Mouse (Mus musculus): Measurements from ENCODE around the gene Zfp36l2.
"Not testable (repeated sequence)": the region's sequence is repeated elsewhere in the genome, so short reads cannot be mapped to it uniquely, and the experiment has no call there.

Gene Zfp36l2

DNA sequence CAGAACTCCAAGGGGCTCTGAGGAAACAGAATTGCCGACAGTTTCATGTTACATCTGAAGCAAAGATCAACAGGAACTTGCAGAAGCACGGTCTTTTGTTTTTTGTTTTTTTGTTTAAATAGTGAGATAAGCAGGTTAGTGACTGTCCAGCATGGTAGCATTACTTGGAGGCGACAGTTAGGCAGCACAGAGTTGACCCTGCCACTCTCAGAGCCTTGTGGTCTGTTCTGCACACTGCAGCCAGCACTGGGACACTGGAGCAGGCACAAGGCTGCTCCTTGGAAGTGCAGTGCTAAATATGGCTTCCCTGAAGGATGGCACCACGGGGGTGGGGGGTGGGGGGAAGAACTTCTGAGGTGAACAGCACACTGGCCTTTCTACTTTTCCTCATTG, 7.3 kb upstream of the Zfp36l2 start:
- no peak for DNase-seq (ENCODE audit: low spot score in 2 of 2)

GRCm38 (mm10) chr17:84194282-84195002, 6.7 kb upstream of the Zfp36l2 start:
- no peak for DNase-seq (ENCODE audit: low spot score in 2 of 2)

DNA sequence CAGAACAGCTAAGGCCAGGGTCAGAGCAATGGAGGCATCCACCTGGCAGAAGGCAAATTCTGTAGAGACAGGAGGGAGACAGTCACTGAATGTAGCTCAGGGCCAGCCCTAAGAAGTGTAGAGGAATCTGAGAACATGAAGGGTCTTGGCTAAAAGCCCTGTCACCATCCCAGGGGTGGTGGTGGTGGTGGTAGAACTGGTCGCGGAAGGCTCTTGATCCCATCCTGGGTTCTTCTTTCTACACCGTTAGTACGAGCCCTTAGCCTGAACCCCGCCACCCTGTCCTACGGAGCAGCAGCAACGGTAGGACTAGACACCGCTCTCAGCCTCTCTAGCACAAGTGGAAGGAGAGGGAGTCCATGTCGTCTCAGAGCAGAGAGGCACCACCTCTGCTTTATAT, 5.7 kb upstream of the Zfp36l2 start:
- DNase-seq (ENCODE audit: low spot score in 2 of 2), result no peak

DNA sequence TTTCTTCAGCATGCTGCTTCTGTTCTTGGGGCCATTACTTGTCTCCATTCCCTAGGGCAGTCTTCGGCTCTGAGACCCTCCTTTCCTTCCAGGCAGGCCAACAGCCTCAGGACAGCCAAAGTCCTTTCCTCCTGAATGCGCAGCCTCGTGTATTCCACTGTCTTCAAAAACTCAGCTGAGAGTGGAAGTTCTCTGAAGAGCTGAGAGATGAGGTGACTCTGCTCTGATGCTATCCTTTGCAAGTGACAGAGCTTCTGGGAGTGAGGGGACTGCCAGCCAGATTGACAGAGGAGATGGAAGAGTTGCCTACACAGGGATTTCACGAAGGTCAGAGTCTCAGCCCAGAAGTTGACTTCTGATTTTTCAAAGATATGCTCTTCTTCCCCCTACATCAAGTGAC, 4.2 kb upstream of the Zfp36l2 start:
- no peak for DNase-seq (ENCODE audit: low spot score in 2 of 2)

DNA sequence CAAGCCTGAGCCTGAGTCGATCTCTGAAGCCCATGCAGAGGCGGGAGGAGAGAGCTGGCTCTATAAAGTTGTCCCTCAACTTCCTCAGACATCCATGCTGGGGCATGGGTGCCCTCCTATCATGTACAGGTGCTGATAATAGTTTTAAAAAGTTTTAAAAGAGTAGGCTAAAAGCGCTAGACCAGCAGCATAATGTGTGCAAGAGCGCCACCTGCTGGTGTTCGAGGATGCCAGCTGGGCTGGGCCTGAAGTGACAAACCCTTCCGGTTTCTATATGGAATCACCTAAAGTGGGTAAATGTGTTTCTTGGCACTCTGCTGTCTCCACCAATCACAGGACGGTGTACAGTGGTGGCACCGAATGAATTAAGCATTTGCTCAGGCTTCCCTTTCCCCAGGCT, 3.1 kb upstream of the Zfp36l2 start:
- peak; percentile 84 to 89 for DNase-seq (ENCODE audit: low spot score in 2 of 2)

DNA sequence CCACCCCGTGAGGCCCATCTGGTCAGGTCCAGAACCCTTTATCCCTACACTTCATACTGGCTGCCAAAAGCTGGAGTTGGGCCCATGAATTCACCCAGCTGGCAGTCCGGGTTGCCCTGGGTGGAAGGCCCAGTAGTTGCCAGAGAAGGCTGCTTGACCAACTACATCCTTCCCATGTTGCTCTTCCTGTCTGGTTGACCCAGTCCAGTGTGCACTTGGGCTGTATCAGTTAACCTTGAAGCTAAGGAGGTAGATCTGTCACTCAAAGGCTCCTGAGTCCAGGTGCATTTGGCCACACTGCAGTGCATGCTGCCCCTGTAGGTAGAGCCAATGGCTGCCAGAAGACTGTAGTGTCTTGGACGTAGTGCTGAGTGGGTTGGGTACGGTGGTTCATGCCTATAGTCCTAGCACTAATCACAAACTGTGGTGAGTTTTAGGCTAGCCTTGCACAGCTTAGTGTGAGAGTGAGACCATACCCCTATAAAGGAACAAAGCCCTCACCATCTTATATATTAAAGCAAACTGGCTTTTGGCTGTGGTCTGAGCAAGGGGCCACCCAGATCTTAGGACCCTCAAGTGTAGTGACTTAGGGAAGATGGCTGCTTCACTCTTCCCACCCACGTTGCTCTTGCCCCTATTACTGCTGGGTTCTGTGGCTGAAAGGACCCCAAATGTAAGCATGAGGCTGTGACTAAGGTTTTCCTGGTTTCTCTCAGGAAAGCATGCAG, 1.5 kb upstream of the Zfp36l2 start:
- DNase-seq (ENCODE audit: low spot score in 2 of 2), result no peak

DNA sequence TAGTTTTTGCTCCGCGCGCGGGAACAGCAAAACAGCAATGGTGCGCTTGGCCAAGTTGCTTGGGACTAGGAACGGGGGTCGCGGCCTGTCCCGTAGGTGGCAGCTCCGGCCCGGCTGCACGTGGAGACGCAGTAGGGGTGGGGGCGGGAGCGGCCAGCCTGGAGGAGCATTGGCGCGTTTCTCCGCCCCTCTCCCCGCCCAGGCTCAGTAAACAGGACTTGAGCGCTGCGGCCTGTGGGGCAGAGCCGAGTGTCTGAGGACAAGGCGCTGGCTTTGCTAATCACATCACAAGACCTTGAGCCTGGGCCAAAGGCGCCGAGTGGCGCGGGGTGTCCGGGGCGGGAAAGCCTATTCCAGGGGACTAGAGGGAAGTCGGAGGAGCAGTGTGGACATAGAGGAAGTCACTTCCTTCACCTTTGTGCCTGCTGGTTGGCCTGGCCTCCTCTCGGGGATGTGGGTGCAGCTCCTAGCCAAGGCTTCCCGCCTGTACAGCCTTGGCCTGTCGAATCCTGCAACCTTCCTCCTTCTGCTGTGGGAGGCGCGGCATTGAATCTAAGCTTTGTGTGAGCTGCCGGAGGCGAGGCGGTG, 721 bp upstream of the Zfp36l2 start:
- DNase-seq (ENCODE audit: low spot score in 2 of 2), result peak; percentile 90 to 91

DNA sequence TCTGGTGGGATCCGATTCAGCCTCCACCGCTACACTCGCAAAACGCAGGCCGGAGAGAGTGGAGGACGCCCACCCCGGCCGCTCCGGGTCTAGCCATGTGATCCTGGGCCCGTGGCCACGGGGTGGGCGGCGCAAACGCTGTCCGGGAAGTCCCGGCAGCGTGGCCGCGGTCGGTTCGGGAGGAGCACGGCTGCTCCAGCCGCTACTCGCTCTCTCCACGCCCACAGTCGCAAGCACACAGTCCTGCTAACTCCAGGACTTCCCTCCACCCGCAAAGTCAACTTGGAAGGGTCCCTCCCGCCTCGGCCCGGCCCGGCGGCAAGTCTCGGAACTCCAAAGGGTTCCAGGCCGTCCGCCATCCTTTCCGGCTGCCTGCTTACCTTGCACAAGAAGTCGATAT, 483 bp downstream of the Zfp36l2 start:
- not testable (repeated sequence) for DNase-seq (ENCODE audit: low spot score in 2 of 2)

DNA sequence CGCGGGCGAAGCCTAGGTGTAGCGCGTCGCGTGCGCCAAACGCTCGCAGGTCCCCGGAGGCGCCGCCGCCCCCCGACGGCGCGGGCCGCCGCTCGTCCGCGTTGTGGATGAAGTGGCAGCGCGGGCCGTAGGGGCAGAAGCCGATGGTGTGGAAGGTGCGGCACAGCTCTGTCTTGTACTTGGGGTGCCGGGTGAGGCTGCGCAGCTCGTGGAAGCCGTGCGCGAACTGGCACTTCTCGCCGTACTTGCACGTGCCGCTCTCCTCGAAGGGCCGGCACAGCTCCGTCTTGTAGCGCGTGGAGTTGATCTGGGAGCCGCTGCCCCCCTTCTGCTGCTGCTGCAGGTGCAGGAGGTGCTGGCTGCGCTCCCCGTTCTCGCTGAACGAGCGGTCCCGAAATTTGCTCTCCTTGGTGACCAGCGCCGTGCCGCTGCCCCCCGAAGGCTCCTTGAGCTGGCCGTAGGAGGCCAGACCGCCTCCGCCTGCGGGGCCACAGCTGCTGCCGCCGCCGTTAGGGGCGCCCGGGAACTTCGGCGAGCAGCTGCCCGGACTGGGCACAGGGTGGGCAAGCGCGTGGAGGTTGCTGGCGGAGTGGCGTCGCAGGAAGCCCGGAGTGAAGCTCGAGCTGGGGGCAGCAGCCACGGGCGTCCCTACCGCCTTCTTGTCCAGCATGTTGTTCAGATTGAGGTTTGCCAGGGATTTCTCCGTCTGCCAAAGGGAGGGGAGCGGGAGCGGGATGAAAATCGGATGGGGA, 1.1 kb downstream of the Zfp36l2 start:
- DNase-seq (ENCODE audit: low spot score in 2 of 2), result peak; percentile 52 to 57

GRCm38 (mm10) chr17:84185581-84186450, 1.9 kb downstream of the Zfp36l2 start:
- peak; percentile 82 to 88 for DNase-seq (ENCODE audit: low spot score in 2 of 2)

DNA sequence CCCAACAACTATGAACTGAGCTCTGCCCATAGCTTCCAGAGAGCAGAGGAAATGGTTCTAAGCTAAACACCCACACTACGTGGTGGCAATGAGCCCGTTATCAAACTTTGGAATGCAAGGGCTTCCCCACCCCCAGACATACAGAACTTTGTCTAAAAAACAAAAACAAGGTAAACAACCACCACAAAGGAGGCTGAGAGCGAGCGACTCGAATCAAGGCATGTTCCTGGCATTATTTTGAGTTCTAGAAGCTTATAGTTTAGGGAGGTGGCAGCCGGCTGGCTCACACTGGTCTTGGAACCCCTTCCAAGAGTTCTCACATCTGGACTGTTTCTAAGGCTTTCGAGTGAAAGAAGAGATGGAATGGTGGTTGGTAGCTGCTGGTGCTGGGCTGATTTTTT, 2.7 kb downstream of the Zfp36l2 start:
- peak in 1 of 2 experiments; percentile 46 for DNase-seq (ENCODE audit: low spot score in 2 of 2)

DNA sequence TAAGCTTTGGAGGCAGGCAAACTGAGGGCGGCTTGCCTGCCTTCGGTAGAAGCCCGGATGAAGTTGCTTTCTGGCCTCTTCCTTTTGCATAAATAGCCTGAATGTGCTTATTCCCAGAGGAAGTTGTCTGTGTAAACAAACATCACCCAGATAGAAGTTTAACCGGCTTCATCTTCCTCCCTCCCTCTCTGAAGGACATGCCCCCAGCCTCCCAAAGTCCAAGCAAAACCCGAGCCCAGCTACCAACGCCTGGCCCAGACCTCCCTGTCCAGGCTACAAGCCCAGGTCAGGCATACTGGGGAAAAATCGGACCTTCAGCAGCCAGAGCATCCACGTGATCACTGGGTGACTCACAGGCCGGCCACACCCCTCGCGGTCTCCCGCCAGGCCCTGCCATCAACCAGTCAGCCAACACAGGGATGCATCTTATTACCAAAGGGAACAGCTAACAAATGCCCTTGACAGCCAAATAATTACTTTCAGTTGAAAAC, 4.4 kb downstream of the Zfp36l2 start:
- DNase-seq (ENCODE audit: low spot score in 2 of 2), result peak; percentile 85 to 89

- peak; percentile 46 to 50 for DNase-seq (ENCODE audit: low spot score in 2 of 2)
These were observed 5.2 kb downstream of the Zfp36l2 start for GRCm38 (mm10) chr17:84182311-84183271.

DNA sequence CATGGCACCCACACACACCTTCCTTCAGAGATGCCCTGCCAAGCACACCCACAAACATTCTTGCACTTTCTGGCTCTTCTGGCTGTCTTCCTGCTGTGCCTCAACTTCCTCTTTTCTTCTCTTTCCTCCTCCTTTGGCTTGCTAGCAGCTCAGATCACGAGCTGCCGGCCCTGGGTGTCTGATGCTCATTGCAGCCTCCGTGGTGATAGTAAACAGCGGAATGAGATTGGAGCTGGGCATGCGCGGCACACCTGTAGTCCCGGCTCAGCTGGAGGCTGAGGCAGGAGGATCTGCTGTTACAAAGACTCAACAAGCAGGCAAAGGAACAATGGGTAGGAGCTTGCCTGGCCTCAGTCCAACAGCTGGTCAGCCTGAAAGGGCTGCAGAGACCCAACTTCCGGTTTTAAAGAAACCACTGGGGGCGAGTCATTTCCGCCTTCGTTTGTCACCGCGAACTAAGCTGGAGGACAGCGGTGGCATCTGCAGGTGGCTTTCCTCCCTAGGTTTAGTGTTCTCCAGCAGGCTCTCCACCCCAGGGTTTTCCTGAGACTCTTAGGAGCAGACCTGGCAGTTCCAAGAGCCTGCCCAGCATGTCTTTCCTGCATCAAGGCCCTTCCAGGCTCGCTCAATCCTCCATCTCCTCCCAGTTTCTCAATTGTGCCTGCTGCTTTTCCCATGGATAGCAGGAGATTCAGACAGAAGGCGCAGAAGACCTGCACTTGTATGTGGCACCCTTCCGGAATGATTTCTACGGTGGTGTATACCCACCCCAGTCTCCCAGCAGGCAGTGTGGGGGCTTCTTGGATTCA, 6.0 kb downstream of the Zfp36l2 start:
- peak; percentile 84 to 86 for DNase-seq (ENCODE audit: low spot score in 2 of 2)

GRCm38 (mm10) chr17:84180715-84181501, 6.8 kb downstream of the Zfp36l2 start:
- DNase-seq (ENCODE audit: low spot score in 2 of 2), result peak; percentile 91 to 92

- DNase-seq (ENCODE audit: low spot score in 2 of 2), result peak in 1 of 2 experiments; percentile 1
These were observed 7.8 kb downstream of the Zfp36l2 start for GRCm38 (mm10) chr17:84179973-84180365.

- DNase-seq (ENCODE audit: low spot score in 2 of 2), result peak; percentile 3 to 20
These were observed 8.4 kb downstream of the Zfp36l2 start for GRCm38 (mm10) chr17:84179026-84179972.
